Mouse (Mus musculus) brain, embryonic 14.5 days (tissue): ENCODE data around the gene Ptger4. TPM values are rescaled to one million over a fixed set of nuclear protein-coding genes. Genes with fewer than 3 reads are reported as not detected.
"Not testable (repeated sequence)": the region's sequence is repeated elsewhere in the genome, so short reads cannot be mapped to it uniquely, and the experiment has no call there.

Source experiments
- DNase-seq: peaks from one replicate; pipeline ENCODE4 v3.0.0-alpha.2; 2011; ENCODE audit warnings: low read depth
- CTCF ChIP-seq: fragments of 200-500 bp; IDR thresholded peaks from 2 replicates; pipeline ENCODE4 v1.5.1; 2012; ENCODE audit warnings: inconsistent platforms, mild to moderate bottlenecking, moderate library complexity, borderline replicate concordance; ENCODE audit not compliant: insufficient read depth, insufficient read length; ENCODE audit errors: extremely low read depth
- POLR2A ChIP-seq: fragments of 200-500 bp; IDR thresholded peaks from 2 replicates; pipeline ENCODE4 v1.6.1; 2012; ENCODE audit warnings: mild to moderate bottlenecking, inconsistent platforms, borderline replicate concordance; ENCODE audit not compliant: poor library complexity, insufficient read depth, insufficient read length, severe bottlenecking; ENCODE audit errors: extremely low read depth
- polyA plus RNA-seq: library from polyadenylated mRNA; depleted of rRNA; stranded (reverse); fragments of >200 nt; gene quantifications from 2 replicates; pipeline ENCODE4 v1.2.3, GENCODE M21; 2012

Gene Ptger4
- polyA plus RNA-seq, 1 experiment = 1.2 TPM

DNA sequence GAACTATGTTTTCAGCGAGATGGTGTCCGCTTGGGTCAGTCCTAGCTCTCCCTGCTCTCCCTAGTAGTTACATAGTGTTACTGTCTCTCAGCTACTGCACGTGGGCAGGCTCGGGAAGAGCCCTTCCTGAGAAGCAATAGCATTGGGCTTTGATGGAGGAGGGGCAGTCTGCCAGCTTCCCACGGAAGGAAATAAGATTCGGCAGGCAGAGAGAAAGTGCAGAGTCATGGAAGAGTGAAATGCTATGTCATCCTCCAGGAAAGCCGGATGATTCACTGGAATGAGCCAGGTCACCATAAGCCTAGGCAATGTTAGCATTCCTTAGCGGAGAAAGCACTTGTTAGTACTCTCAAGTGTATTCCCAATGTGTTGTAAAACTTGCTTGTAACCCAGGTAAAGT lies 8.5 kb downstream of the Ptger4 start:
- peak; percentile 30 for DNase-seq
- TF ChIP-seq POLR2A (no peak), CTCF (no peak)

GRCm38 (mm10) chr15:5234659-5235058 lies 9.3 kb downstream of the Ptger4 start:
- no peak for TF ChIP-seq POLR2A
- no peak for TF ChIP-seq CTCF
- no peak for DNase-seq

DNA sequence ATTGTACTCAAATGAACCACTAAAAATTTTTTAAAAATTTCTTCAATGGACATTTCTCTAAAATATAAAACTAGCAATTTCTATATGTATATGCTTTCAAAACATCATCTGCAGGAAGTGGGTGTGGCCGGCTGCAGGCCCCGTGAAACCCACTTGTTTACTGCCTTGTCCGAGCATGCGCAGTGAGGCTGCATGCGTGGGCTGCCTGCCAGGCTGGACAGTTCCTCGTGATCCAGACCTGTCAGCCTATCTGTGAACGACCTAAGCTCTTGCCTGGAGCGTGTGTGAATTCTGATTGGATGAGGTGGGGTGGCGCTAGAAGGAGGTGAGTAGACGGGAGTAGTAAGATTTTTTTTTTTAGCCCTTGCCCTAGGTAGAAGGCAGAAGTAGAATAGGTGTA lies 13.2 kb downstream of the Ptger4 start:
- DNase-seq = not testable (repeated sequence)

DNA sequence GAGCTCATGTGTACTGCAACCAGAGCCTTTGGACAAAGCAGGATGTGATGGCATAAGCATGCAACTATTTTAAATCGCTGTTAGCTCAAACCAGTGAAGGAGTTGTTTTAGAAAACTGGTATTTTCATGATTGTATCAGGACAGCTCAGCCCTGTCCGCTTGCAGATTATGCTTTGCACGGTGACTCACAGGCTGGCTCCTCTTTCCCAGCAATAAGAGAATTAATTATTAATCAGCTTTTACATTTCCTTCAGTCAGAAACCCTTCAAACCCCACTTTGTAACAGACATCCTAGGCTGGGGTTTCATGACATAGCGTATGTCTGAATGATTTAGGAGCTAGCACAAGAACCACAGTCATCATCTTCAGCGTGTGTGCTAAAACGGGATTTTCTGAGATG lies 23.5 kb downstream of the Ptger4 start:
- TF ChIP-seq CTCF (no peak), POLR2A (no peak)
- DNase-seq = no peak

DNA sequence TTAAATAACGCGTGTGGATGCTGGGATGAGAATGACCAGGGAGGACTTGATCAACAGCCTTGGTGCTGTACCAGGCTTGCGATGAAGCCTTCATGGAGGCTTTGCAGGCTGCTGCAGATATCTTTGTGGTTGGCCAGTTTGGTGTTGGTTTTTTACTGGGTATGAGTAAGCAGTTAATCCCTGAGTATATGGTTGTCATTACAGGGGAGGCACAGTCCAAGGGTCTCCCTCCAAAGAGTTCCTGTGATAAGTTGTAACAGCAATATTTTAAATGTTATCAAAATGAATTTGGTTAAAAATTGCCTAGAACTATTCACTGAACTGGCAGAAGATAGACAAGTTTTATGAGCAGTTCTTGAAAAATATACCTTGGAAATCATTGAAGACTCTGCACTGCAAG lies 34.9 kb downstream of the Ptger4 start:
- TF ChIP-seq CTCF (no peak), POLR2A (no peak)
- DNase-seq = no peak

DNA sequence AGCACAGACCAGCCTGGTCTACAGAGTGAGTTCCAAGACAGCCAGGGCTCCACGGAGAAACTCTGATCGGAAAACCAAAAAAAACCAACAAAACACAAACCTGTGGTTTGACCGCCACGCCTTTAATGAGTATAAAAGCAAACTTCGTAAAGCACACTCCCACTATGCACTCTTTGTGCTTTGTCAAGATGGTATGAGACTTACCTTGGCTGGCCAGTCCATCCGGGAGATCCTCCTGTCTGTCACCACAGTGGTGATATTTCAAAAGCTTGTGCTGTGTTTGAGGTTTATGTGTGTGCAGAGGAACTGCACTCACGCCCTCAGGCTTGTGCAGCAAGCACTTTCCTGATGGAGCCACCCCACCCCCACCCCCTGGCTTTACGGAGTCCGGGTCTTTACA lies 38.8 kb downstream of the Ptger4 start:
- TF ChIP-seq CTCF = no peak
- DNase-seq = no peak

- no peak for DNase-seq
- TF ChIP-seq CTCF (no peak), POLR2A (no peak)
Measured at GRCm38 (mm10) chr15:5196691-5197090, 47.3 kb downstream of the Ptger4 start.

- TF ChIP-seq POLR2A (no peak), CTCF (no peak)
- DNase-seq = peak; percentile 11
Measured at GRCm38 (mm10) chr15:5195987-5196514, 47.9 kb downstream of the Ptger4 start.

- DNase-seq = no peak
- no peak for TF ChIP-seq CTCF
- no peak for TF ChIP-seq POLR2A
Measured at GRCm38 (mm10) chr15:5194931-5195330, 49.1 kb downstream of the Ptger4 start.

- no peak for TF ChIP-seq POLR2A
- TF ChIP-seq CTCF = no peak
- no peak for DNase-seq
Measured at GRCm38 (mm10) chr15:5194446-5194845, 49.5 kb downstream of the Ptger4 start.

DNA sequence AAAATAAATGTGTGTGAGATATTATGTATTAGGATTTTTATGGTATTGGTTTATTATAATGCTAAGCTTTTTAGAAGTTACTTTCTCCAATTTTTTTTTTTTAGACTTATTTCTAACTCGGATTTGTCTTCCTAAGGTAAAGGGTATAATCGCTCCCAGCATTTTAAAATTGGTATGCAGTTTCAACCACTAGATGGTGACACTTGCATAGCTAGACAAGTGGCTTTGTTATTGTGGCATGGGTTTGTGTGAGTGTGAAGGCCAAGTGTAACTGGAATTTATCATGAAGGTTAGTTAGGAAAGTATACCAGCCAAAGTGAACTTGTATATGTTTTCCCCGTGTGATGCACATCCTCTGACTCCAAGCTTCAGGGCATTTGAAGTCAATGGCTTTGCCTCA lies 50.2 kb downstream of the Ptger4 start:
- TF ChIP-seq POLR2A (no peak), CTCF (peak; percentile 24; the same call in 1 of the 2 replicates)
- DNase-seq = peak; percentile 54

DNA sequence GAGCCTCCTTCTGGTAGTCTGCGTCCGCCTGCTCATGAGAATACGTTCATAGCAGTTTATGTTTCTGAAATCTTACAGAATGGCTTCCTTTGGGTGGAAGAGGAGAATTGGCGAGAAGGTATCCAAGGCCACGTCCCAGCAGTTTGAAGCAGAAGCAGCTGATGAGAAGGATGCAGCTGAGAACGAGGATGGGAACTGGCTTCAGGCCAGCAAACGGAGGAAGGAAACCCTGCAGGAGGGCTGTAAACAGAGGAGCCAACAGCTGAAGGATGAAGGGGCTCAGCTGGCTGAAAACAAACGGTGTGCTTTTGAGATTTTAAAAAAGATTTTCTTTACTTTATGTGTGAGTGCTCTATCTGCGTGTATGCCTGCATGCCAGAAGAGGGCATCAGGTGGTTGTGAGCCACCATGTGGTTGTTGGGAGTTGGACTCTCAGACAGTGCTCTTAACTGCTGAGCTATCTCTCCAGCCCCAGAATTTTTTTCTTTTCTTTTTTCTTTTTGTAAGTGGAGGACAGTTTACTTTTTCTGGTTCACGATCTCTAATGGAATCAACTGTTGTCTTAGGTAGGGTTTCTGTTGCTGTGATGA lies 54.4 kb downstream of the Ptger4 start:
- peak; percentile 13 for DNase-seq
- TF ChIP-seq POLR2A (no peak), CTCF (peak; percentile 11; the same call in 1 of the 2 replicates)
